Mouse (Mus musculus) left cerebral cortex, adult 11 months (tissue): ENCODE data around the gene Vezt.
A peak's percentile ranks its signal among the peaks of the same experiment; 100 is the strongest.

Source experiments
- DNase-seq: peaks from one replicate; pipeline ENCODE4 v3.0.0; 2022; ENCODE audit warnings: low spot score

Vezt gene

DNA sequence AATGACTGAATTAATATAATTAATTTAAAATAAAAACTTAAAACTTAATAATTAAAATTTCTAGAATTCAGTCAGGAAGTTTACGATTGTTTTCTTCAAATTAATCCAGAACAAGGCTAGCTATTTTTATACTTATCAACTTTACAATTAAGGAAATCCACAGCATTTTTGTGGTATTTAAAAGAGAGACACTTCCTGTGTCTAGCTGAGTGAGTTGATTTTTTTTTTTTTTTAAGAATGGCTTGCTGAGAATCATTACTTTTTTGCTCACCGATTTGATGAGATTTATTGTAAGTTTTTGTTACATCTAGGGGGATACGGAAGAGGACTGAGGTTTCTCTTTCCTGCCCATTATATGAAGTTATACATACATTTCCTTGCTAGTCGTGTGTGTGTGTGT is 2.0 kb upstream of the Vezt start:
- DNase-seq: no peak

DNA sequence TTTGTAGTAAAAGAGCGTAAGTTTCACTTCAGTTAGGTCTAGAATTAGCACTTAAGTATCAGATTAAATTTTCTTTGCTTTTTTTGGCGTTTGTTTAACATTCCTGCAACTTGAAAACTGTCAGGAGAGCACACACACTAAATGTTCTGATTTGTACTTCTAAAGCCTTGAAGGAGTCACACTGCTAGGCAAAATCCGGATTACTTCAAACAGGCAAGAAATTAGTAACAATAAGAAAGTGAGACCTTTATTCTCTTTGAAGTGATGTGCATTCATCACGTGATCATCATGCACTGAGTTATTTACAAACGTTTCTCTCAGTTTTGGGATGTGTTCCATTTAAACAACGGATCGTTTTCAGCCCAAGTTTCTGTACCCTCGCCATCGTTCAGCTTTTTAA is 1.6 kb upstream of the Vezt start:
- no peak for DNase-seq

DNA sequence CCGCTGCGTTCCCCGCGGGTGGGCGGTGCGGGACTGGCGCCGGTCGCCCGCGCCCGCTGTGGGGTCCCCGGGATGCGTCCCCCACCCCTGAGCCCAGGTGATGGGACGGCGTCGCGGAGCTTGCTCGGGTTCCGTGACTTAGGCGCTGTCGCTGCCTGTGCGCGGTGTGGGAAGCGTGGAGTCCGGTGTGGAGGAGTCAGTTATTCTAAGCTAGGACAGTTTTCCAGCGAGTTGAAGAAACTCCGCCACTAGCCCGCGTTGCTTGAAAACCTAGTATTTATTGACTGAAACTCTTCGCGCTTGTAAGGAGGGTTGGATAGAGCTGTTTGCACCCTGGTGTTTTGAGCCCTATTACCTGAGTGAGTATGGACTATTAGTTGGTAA is 750 bp upstream of the Vezt start:
- no peak for DNase-seq

DNA sequence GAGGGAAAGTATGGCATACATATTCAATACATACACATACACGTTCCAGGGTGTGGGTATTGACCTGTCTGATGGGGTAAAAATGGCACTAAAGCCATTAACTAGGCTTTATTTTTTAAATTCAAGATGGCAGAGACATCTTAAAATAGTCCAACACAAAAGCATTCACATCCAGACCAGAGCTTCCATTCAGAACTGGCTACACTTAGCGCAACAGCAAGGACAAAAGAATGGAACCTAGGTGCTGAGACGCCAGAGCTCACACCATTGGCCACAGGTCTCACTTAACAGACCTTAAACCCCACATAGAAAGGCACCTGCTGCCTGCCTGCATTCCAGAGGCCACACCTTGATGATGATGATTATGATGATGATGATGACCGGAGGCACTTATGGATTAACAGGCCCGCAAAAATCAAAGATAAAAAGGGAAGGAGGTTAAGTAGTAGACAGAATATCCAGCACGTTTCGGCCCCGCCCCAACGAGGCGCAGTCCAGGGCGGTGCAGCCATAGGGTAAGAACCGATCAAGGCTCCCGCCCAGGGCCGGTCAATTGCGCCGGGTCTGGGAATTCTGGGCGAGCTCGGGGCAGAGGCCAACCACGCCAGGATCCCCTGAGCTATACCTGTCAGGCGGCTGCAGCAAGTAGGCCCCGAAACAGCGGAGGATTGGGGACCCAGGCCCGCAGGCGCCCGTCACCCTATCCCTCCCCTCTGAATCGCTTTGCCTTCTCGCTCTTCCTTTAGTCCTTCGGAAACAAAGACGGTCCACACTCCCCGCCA is 550 bp downstream of the Vezt start:
- DNase-seq: peak; percentile 30

DNA sequence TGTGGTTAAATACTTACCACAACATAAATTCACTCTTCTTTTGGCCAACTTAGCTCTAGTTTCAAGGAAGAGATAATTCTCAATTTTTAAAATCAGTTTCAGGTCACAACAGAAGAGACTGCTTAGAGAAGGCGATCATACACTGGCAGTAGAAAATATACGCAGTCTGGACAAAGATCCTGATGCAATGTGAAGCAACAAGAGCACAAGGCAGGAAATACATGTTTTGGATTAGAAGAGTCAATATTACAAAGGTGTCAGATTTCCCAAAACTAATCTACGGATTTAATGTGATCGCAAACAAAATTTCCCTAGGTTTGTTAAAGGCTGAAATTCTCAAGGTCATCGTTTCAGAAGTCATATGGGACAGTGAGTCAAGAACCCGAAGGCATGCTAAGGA is 4.5 kb downstream of the Vezt start:
- DNase-seq: no peak

DNA sequence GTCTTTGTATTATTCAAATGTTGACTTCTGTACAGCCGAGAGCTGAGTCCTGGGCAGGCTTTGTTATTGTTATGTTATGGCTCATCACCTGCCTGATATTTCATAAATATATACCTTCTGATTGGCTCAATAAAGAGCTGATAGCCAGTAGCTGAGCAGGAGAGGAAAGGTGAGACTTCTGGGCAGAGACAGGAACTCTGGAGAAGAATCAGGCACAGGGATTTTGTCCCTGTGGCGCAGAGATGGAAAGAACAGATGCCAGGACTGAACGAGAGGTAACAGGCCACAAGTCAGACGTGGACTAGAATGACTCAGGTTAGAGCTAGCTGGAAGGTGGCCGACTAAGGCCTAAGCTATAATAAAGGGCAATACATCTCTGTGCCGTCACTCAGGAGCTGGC is 7.1 kb downstream of the Vezt start:
- no peak for DNase-seq

DNA sequence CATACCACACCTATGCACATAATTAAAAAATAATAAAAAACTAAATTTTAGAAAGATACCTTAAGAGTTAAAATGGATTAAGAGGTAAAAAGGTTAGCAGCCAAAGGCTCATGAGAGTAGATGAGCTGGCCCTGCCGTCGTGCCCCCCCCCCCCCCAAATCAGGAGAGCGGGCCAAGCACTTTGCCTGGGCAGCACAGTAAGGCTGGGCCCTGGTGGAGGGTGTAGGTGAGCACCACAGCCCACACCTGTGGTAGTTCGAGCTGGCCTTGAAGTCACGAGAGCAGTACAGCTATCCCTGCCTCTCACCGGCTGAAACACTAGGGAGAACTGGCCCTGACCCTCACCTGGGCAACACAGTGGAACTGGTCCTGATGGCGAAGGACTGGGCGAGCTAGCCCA is 10.5 kb downstream of the Vezt start:
- DNase-seq: no peak

DNA sequence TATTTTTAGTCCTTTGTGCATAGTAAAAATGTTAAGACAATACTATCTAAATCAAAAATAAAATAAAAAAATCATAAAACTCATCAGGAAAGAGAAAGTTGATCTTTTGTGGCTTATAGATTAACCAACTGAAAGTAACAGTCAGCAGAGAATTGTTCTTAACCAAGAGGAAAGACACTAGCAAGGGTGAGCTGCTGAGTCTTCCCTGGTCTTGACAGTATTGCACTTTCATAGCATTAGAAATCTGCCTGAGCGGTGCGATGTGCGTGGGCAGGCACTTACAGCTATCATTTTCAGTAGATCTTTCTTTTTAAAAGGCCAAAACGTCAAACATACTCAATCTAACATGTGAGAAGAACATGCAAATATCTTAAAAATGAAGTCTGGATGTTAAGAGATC is 14.6 kb downstream of the Vezt start:
- DNase-seq: no peak

DNA sequence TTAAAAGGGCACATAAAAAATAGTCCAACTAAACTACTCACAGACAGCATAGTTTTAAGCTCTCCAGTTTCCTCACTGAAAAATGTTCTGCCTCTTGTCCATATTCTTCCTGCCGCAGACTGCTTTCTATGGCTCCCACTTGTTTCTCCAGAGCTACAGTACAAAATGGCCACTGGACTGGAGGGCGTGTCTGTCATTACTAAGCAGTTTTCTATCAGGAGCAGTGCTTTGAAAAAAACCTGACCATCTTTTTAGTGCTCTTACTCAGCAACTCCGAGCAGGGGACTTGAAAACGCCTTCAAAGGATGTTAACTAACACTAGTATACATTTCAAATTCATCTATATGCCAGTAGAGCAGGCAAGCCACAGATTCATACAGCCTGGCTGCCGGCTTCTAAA is 15.0 kb downstream of the Vezt start:
- DNase-seq: no peak

DNA sequence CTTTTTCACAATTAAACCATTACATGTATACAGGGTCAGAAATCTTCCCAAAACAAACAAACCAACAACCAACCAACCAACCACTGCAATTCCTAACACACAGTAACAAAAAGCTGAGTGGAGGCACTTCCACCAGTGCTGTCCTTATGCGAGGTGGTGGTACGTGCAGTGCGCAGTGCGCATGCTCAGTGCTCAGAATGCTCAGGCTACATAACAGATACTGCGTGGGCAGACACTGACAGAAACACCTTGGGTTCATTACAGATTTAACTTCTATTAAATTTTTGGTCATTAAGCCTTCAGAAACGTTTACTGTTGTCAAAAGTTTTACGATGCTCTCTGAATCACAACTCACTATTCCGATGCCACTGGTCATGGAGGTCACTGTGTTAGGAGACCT is 18.2 kb downstream of the Vezt start:
- DNase-seq: no peak

DNA sequence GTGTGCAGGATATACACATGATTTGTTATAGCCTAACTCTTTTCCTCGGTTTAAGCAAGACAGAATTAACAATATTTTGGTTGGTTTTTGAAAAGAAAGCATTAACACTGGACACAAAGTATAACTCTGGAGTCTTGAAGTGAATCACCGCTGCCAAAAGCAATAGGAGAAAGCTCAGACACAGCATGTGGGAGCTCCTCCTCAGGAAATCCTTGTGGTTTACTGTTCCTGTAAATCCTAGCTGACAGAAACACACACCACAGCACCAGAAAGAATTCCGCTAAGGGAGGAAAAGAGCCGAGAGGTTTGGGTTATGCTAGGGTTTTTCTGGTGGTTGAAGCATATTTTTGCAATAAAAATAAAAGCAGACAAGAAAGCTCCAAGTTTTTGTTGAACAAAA is 21.4 kb downstream of the Vezt start:
- DNase-seq: no peak

DNA sequence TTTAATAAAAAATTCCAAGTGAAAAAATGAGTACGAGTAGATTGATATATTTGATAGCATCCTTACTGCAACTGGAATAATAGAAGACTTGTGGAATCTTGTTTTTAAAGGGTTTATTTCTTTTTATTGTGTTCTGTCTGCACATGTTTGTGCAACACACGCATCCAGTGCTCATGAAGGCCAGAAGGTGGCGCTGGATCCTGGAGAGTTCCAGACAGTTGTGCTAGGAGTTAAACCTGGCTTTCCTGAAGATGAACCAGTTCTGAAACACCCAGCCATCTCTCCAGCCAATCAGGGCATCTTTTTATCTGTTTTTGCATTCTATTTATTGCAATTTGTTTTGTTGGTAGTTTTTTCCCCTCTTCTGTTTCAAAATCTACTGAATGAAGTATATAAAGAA is 22.4 kb downstream of the Vezt start:
- no peak for DNase-seq

DNA sequence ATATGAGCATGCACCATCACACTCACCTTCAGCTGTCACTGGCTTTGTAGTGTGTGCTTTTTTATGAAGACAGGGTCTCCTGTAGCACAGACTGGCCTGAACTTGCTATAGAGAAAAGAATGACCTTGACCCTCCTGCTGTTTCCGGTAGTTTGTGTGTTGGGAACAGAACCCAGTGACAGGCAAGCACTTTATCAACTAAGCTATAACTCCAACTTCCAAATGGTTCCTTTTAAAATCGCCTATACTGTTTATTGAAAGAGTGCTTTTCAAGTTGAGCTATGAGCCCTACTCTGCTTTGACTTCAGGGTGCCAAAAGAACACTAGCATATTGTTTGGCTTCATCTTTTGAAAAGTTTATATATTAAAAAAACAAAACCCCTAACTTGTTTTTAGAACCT is 24.6 kb downstream of the Vezt start:
- no peak for DNase-seq

DNA sequence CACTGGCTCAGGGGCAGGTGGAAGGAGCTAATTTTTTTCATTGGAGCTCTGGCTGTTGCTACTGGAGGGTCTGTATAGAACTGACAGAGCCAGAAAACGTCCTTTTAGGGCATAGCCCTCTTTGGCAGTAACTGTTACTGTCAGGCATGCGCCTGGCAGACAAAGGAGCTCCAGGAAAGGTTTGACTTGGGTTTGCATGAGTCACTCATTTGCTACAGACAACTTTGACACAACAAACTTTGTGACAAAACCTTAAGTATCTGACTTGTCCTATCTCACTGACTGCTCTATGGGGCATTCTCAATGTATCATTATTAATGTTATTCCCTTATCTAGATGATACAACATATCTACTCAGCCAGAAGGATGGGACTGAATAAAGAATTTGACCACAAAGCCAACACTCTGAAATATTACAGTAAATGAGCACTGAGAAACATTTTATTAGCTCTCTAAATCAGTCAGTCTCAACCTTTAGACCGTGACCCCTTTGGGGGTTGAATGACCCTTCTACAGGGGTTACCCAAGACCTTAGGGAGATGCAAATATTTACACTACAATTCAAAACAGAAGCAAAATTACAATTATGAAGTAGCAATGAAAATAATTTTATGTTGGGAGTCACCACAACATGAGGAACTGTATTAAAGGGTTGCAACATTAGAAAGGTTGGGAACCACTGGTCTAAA is 25.5 kb downstream of the Vezt start:
- DNase-seq: no peak

DNA sequence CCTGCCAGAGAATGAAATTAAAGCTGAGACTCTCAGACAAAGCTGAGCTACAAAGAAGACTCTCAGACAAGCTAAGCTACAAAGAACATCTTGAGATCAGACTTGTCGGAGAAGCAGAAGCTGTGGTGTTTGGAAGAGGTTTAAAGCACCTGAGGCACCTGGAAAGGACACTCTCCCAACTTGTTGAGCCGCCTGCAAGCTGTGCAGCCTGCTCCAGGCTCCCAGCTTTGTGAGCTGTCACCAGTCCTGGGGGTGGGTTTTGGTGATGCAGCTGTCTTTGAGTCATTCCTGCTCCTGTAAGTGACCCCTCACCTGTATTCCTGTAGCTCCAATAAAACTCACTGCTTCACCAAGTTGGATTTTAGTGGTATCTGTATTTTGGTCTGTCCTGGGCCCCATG is 27.3 kb downstream of the Vezt start:
- no peak for DNase-seq

DNA sequence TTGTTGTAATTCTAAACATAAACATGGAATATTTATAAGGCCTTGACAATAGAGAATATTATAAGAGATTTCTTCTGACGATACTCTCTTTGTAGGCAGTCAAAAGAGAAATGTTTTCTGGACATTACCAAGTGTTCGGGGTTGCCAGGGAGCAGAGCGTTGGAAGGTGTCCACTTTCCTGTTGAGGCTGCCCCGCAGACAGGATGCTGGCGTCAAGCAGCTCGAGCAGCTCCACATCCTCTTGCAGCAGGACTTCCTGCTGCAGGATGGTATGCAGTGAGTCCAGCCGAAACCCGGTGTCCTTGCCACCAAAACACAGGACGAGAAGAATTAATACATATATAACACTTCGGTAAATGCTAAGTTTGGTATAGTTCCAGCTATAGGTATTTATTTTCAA is 35.4 kb downstream of the Vezt start:
- no peak for DNase-seq

DNA sequence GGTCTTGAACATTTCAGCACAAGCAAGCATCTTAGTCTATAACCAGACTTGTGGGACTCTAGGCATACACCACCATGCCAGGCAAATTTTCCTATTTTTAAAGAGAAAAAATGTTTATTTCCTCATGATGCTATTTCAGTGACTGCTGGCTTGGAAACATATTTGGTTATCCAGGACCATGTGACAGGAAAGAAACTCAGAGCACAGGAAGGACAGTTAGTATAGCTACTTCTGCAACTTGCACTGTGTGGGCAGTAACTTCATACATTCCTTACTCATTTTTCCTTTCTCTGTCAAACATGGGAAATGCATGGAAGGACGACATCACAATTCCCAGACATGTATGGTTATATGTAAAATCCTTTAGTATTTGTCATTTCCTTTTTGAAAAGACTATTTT is 36.3 kb downstream of the Vezt start:
- no peak for DNase-seq

DNA sequence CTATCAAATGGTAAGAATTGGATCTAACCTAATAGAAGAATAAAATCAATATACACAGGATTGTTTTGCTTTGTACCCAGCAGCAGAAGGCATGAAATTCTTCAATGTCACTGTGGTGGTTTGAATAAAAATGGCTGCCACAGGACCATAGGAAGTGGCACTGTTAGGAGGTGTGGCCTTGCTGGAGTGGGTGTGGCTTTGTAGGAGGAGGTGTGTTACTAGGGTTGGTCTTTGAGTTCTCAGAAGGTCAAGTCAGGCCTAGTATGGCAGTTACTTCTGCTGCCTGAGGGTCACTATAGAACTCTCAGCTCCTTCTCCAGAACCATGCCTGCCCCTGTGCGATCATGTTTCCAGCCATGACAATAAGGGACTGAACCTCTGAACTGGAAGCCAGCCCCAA is 40.5 kb downstream of the Vezt start:
- DNase-seq: no peak

DNA sequence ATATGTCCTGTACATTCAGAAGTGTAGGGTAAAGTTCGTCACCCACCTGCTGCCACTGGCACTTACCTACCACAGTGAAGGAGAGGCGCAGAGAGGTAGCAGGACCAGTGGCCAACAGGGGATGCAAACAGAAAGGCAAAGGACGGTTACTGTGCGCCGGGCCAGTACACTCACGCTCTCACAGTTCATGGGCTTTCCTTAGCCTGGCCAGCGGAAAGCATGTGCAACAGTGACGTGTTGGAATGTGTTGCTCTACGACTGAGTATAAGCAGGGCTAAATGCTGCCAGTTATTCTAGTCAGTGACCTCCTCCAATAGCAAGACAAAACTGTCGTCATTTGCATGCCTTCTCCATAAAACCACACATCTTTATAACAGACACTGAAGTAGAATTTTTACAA is 41.5 kb downstream of the Vezt start:
- no peak for DNase-seq

DNA sequence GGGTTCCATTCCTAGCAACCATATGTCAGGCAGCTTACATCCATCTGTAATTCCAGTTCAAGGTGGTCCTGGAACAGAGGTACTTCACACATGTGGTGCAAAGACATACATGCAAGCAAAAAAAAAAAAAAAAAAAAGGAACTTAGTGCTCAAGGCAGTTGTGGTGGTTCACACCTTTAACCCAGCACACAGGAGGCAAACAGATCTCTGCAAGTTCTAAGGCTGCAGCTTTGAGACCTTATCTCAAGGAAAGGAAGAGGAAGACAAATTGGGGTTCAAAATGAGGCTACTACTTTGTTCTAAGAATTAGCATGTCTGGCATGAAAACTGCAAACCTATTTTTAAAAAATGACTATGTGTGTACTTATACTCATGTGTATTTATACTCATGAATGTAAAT is 50.3 kb downstream of the Vezt start:
- DNase-seq: no peak

DNA sequence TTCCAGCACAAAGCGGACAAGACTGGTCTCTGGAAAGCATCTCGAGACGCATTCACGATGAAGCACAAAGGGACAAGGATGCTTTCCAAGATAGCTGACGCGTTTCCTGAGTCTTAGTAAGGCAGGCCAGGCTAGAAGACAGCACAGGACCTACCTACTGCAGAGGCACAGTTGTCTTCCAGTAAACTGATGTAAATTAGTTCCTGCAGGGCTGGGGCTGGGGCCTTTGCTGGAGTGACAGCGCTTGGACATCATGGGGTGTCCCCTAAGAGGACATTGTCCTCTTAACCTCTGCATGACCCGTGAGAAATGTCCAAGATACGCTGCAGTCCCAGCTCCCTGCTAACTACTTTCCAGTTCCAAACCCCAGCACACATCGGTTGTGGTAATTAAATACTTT is 66.3 kb downstream of the Vezt start:
- no peak for DNase-seq

DNA sequence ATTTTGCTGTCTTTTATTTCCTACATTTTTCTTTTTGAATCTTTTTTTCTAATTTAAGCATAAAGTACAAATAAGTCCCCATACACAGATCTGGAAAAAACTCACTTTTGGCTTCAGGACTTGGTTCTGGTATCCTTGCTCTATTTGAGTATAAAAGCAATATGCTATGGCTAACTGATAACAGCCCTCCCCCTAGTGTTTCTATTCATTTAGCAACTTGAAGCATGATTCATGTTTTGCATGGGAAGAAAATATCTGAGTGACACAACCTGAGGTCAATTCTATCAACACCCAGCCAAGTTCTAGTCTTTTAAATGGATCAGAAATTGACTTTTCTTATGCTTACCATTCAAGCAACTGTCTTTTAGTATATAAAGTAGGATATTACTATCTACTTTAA is 68.1 kb downstream of the Vezt start:
- DNase-seq: no peak

DNA sequence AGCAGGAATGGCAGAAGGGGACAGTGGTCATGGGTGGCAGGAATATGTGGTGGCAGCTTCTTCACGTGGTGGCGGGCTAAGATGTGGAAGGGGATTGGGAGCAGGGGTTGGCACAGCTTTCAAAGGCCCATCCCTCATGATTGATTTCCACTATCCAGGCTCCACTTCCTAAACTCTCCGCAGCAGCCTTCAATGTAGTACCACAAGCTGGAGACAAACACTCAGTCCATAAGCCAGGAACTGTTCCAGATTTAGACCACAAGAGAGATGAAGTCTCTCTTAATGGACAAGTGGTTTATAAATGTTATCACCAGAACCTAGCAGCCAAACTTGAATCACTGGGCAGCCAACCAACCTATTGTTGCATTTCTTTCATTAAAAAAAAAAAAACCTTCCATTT is 81.6 kb downstream of the Vezt start:
- no peak for DNase-seq

DNA sequence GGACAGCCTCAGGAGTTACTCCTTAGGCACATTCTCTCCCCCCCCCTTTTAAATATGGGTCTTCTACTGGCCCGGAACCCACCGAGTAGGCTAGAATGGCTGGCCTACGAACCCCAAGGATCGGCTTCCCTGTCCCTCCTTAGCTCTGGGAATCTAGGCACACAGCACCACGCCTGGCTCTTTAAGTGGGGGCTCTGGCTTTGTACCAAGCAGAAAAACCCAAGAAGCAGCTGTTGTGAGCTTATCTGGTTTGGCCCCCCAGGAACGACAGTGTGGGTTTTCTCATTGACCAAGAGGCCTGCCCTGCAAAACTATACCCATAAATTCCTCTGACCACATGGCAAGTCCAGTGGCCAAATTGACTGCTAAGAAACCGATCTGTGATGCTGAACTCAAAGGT is 82.1 kb downstream of the Vezt start:
- DNase-seq: no peak
